Mouse (Mus musculus): ENCODE data around the gene Ntrk3.

- TF ChIP-seq CTCF (conservative IDR thresholded peaks at IDR 0.05; ENCODE audit: insufficient read depth, insufficient read length, low read depth, low read length) (no peak), POLR2A (IDR thresholded peaks at IDR 0.05; ENCODE audit: low read depth, low read length) (no peak)
Measured at GRCm38 (mm10) chr7:78584499-78584898, 153.3 kb downstream of the Ntrk3 start.
